ENCODE assay signal across 21 mouse cellular contexts in genomic region chr2:131726533-131726932, GRCm38 (mm10).
DNase-seq lines count a peak whose midpoint lies in the region; ATAC-seq and TF ChIP-seq lines count a peak whose summit lies in the region.
"Had no signal": no experiment of that assay in that cellular context is flagged by ENCODE, and none has a peak within 500 bp of the region (broad histone marks: within the 10 kb centered on the region; RNA-seq: fewer than 3 reads in every experiment).

No protein-coding gene starts in this region.

- WGBS in lung, embryonic 16.5 days: 32% methylated on average over 3 of the region's 3 CpGs
- 45% methylated on average over 3 of the region's 3 CpGs for WGBS in intestine, postnatal 0 days
- 56% methylated on average over 3 of the region's 3 CpGs for WGBS in stomach, postnatal 0 days
- WGBS in kidney, embryonic 14.5 days: 72% methylated on average over 3 of the region's 3 CpGs

- H3K36me3 ChIP-seq in lung, embryonic 16.5 days (ENCODE audit: control insufficient read depth, insufficient read depth, low read length): no peaks in the 10 kb centered on the region
- no peaks in the 10 kb centered on the region for H3K36me3 ChIP-seq in intestine, postnatal 0 days (ENCODE audit: control insufficient read depth, insufficient read depth)
- H3K36me3 ChIP-seq in stomach, postnatal 0 days (ENCODE audit: control insufficient read depth, insufficient read depth, low read length): no peaks in the 10 kb centered on the region
- H3K36me3 ChIP-seq in kidney, embryonic 14.5 days (ENCODE audit: control insufficient read depth, insufficient read depth, low read length): no peaks in the 10 kb centered on the region
- H3K36me3 ChIP-seq: embryonic facial prominence, embryonic 13.5 days; forebrain, embryonic 10.5 days; heart, embryonic 10.5 days had no signal

- H3K27me3 ChIP-seq in lung, embryonic 16.5 days (ENCODE audit: control insufficient read depth, insufficient read depth, low read depth, low read length): no peaks in the 10 kb centered on the region
- H3K27me3 ChIP-seq in intestine, postnatal 0 days (replicated peaks; ENCODE audit: control insufficient read depth, insufficient read depth, low read length): no peaks in the 10 kb centered on the region
- H3K27me3 ChIP-seq in stomach, postnatal 0 days (ENCODE audit: control insufficient read depth, insufficient read depth, low read length): no peaks in the 10 kb centered on the region
- H3K27me3 ChIP-seq in kidney, embryonic 14.5 days (ENCODE audit: control insufficient read depth, insufficient read depth, low read length): no peaks in the 10 kb centered on the region
- H3K27me3 ChIP-seq: embryonic facial prominence, embryonic 13.5 days; hindbrain, embryonic 13.5 days had no signal

- no peak for TF ChIP-seq EP300 in stomach, postnatal 0 days (optimal IDR thresholded peaks at IDR 0.05)

- H3K27ac ChIP-seq in lung, embryonic 16.5 days (ENCODE audit: low read length): 0 out of 2 replicates have a peak overlapping the region, but pooled peaks have one; percentile 28
- H3K27ac ChIP-seq in intestine, postnatal 0 days (ENCODE audit: low read depth, low read length): no peak overlapping the region
- no peak overlapping the region for H3K27ac ChIP-seq in stomach, postnatal 0 days (replicated peaks)
- H3K27ac ChIP-seq in kidney, embryonic 14.5 days (ENCODE audit: low read depth, low read length): no peak overlapping the region
- H3K27ac ChIP-seq: embryonic facial prominence, embryonic 13.5 days; forebrain, embryonic 10.5 days; gastrocnemius, adult 2 months; heart, embryonic 10.5 days; hindbrain, embryonic 13.5 days had no signal

- peaks cover 9% of the 10 kb centered on the region; the same call in 1 of the 2 replicates for H3K9me3 ChIP-seq in lung, embryonic 16.5 days (ENCODE audit: control insufficient read depth, low read length)
- H3K9me3 ChIP-seq in intestine, postnatal 0 days (ENCODE audit: control insufficient read depth): no peaks in the 10 kb centered on the region
- H3K9me3 ChIP-seq in stomach, postnatal 0 days (ENCODE audit: control insufficient read depth, low read length): no peaks in the 10 kb centered on the region
- H3K9me3 ChIP-seq in kidney, embryonic 14.5 days (ENCODE audit: control insufficient read depth, low read length): peaks cover 19% of the 10 kb centered on the region

- H3K4me1 ChIP-seq in lung, embryonic 16.5 days (replicated peaks; ENCODE audit: control insufficient read depth, insufficient read depth, low read length): peaks cover 6% of the 10 kb centered on the region; the same call in 1 of the 2 replicates
- no peaks in the 10 kb centered on the region for H3K4me1 ChIP-seq in intestine, postnatal 0 days (replicated peaks; ENCODE audit: control insufficient read depth, insufficient read depth, low read length)
- no peaks in the 10 kb centered on the region for H3K4me1 ChIP-seq in stomach, postnatal 0 days (replicated peaks; ENCODE audit: control insufficient read depth, insufficient read depth)
- no peaks in the 10 kb centered on the region for H3K4me1 ChIP-seq in kidney, embryonic 14.5 days (ENCODE audit: control insufficient read depth, insufficient read depth, low read length)
- H3K4me1 ChIP-seq: embryonic facial prominence, embryonic 13.5 days; forebrain, embryonic 10.5 days; heart, embryonic 10.5 days; hindbrain, embryonic 13.5 days had no signal

- H3K9ac ChIP-seq in lung, embryonic 16.5 days (ENCODE audit: low read length): no peak overlapping the region
- no peak overlapping the region for H3K9ac ChIP-seq in intestine, postnatal 0 days (ENCODE audit: low read depth, low read length)
- H3K9ac ChIP-seq in stomach, postnatal 0 days (ENCODE audit: low read length): no peak overlapping the region
- H3K9ac ChIP-seq in kidney, embryonic 14.5 days (ENCODE audit: low read depth, low read length): no peak overlapping the region
- H3K9ac ChIP-seq: embryonic facial prominence, embryonic 13.5 days; hindbrain, embryonic 13.5 days had no signal

- no peak overlapping the region for H3K4me2 ChIP-seq in lung, embryonic 16.5 days (ENCODE audit: low read depth, low read length)
- H3K4me2 ChIP-seq in intestine, postnatal 0 days (replicated peaks; ENCODE audit: low read depth): no peak overlapping the region
- H3K4me2 ChIP-seq in stomach, postnatal 0 days (replicated peaks; ENCODE audit: low read depth): no peak overlapping the region
- H3K4me2 ChIP-seq in kidney, embryonic 14.5 days (replicated peaks; ENCODE audit: low read depth, low read length): no peak overlapping the region
- H3K4me2 ChIP-seq: embryonic facial prominence, embryonic 13.5 days; hindbrain, embryonic 13.5 days had no signal

- peak; percentile 6 for DNase-seq in heart, adult 11 months
- no peak for DNase-seq in heart, postnatal 4 days
- no peak for DNase-seq in lung, postnatal 36 days
- no peak for DNase-seq in stomach, postnatal 0 days (ENCODE audit: low spot score)
- DNase-seq in urinary bladder, adult 18-20 months (ENCODE audit: low spot score in 2 of 2): no peak
- DNase-seq: adrenal gland, postnatal 10 days; cerebellum, adult 11 months; cerebellum, adult 8-10 months; cerebellum, postnatal 14 days; gastrocnemius, adult 2 months; gastrocnemius, postnatal 25 days; heart, adult 18-20 months; heart, postnatal 10 days had no signal

- no peak overlapping the region for H3K4me3 ChIP-seq in lung, embryonic 16.5 days (ENCODE audit: low read length)
- no peak overlapping the region for H3K4me3 ChIP-seq in intestine, postnatal 0 days (ENCODE audit: low read depth, low read length)
- H3K4me3 ChIP-seq in stomach, postnatal 0 days (ENCODE audit: low read depth, low read length): no peak overlapping the region
- H3K4me3 ChIP-seq in kidney, embryonic 14.5 days (ENCODE audit: low read length): no peak overlapping the region
- H3K4me3 ChIP-seq: embryonic facial prominence, embryonic 13.5 days; forebrain, embryonic 10.5 days; gastrocnemius, adult 2 months; heart, embryonic 10.5 days; hindbrain, embryonic 13.5 days had no signal

- ATAC-seq in lung, embryonic 16.5 days (ENCODE audit: low read depth): peak; percentile 88
- peak; percentile 90 for ATAC-seq in intestine, postnatal 0 days
- ATAC-seq in stomach, postnatal 0 days (ENCODE audit: low FRiP score, low TSS enrichment): peak; percentile 82
- ATAC-seq in kidney, embryonic 14.5 days (ENCODE audit: low FRiP score, low TSS enrichment): no peak
- ATAC-seq: forebrain, embryonic 14.5 days had no signal

- TF ChIP-seq CTCF in intestine, postnatal 0 days (IDR thresholded peaks at IDR 0.05; ENCODE audit: low read depth): no peak
- no peak for TF ChIP-seq CTCF in stomach, postnatal 0 days (IDR thresholded peaks at IDR 0.05; ENCODE audit: low read depth)
